Mouse (Mus musculus): ENCODE measurements at regions not wholly inside any gene's neighbourhood (a gene's known extent, or its start where the extent isn't known, plus 50 kb on each side); places are given as distances from the start of the nearest gene placed in this dataset.
A peak's percentile ranks its signal among the peaks of the same experiment; 100 is the strongest.

- DNase-seq (ENCODE audit: low spot score), result no peak
Measured at GRCm38 (mm10) chr13:56021716-56022115, 114.4 kb downstream of the H2afy start.

GRCm38 (mm10) chr13:56014006-56014405 lies 122.2 kb downstream of the H2afy start:
- DNase-seq (ENCODE audit: low spot score), result no peak

GRCm38 (mm10) chr13:56010416-56010815 lies 125.7 kb downstream of the H2afy start:
- DNase-seq (ENCODE audit: low spot score), result no peak

- no peak for DNase-seq (ENCODE audit: low spot score)
Measured at GRCm38 (mm10) chr13:56006827-56007226, 129.3 kb downstream of the H2afy start.

- no peak for DNase-seq (ENCODE audit: low spot score)
Measured at GRCm38 (mm10) chr13:56005746-56006145, 130.4 kb downstream of the H2afy start.

GRCm38 (mm10) chr13:56003724-56004393 lies 132.3 kb downstream of the H2afy start:
- DNase-seq (ENCODE audit: low spot score), result peak; percentile 61

- DNase-seq (ENCODE audit: low spot score), result no peak
Measured at GRCm38 (mm10) chr13:55995255-55995654, 140.9 kb downstream of the H2afy start.

GRCm38 (mm10) chr13:55994460-55994859 lies 141.7 kb downstream of the H2afy start:
- no peak for DNase-seq (ENCODE audit: low spot score)

GRCm38 (mm10) chr13:55992699-55993098 lies 143.5 kb downstream of the H2afy start:
- DNase-seq (ENCODE audit: low spot score), result no peak

- no peak for DNase-seq (ENCODE audit: low spot score)
Measured at GRCm38 (mm10) chr13:55991216-55991615, 144.9 kb downstream of the H2afy start.

GRCm38 (mm10) chr13:55990186-55990585 lies 146.0 kb downstream of the H2afy start:
- DNase-seq (ENCODE audit: low spot score), result no peak

GRCm38 (mm10) chr13:55989401-55989800 lies 146.8 kb downstream of the H2afy start:
- no peak for DNase-seq (ENCODE audit: low spot score)

GRCm38 (mm10) chr13:55985396-55985795 lies 149.4 kb upstream of the Pitx1 start:
- DNase-seq (ENCODE audit: low spot score), result no peak

GRCm38 (mm10) chr13:55984772-55985171 lies 148.8 kb upstream of the Pitx1 start:
- no peak for DNase-seq (ENCODE audit: low spot score)

GRCm38 (mm10) chr13:55983851-55984250 lies 147.9 kb upstream of the Pitx1 start:
- DNase-seq (ENCODE audit: low spot score), result no peak

GRCm38 (mm10) chr13:55981041-55981440 lies 145.0 kb upstream of the Pitx1 start:
- DNase-seq (ENCODE audit: low spot score), result no peak

GRCm38 (mm10) chr13:55977902-55978301 lies 141.9 kb upstream of the Pitx1 start:
- no peak for DNase-seq (ENCODE audit: low spot score)

GRCm38 (mm10) chr13:55976911-55977381 lies 141.0 kb upstream of the Pitx1 start:
- no peak for DNase-seq (ENCODE audit: low spot score)

GRCm38 (mm10) chr13:55974105-55974504 lies 138.1 kb upstream of the Pitx1 start:
- no peak for DNase-seq (ENCODE audit: low spot score)

- no peak for DNase-seq (ENCODE audit: low spot score)
Measured at GRCm38 (mm10) chr13:55970687-55971086, 134.7 kb upstream of the Pitx1 start.

- DNase-seq (ENCODE audit: low spot score), result no peak
Measured at GRCm38 (mm10) chr13:55969473-55969872, 133.5 kb upstream of the Pitx1 start.

- DNase-seq (ENCODE audit: low spot score), result no peak
Measured at GRCm38 (mm10) chr13:55967151-55967550, 131.2 kb upstream of the Pitx1 start.

- DNase-seq (ENCODE audit: low spot score), result no peak
Measured at GRCm38 (mm10) chr13:55963005-55963620, 127.1 kb upstream of the Pitx1 start.

Measured in ovary, adult 18-20 months (tissue).